Mouse (Mus musculus): ENCODE measurements at regions not wholly inside any gene's neighbourhood (a gene's known extent, or its start where the extent isn't known, plus 50 kb on each side); places are given as distances from the start of the nearest gene placed in this dataset.

DNA sequence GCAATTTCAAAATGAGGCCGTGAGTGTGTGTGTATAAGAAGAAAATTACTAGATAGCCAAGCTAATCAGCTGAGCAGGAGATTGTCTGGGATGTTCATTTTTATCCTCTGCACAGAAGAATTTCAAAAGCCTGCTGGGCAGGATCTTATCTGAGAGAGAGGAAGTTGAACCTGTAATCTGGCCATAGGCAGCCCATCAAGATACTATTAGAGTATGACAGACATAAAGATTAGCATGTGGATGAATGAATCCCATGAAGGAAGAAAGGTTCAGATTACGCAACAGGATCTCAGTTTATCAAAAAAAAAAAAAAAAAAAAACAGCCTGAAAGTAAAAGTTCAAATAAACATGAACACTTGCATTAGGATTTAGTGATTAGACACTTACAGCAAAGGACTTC is 317.3 kb upstream of the C030005K15Rik start:
- DNase-seq: no peak

DNA sequence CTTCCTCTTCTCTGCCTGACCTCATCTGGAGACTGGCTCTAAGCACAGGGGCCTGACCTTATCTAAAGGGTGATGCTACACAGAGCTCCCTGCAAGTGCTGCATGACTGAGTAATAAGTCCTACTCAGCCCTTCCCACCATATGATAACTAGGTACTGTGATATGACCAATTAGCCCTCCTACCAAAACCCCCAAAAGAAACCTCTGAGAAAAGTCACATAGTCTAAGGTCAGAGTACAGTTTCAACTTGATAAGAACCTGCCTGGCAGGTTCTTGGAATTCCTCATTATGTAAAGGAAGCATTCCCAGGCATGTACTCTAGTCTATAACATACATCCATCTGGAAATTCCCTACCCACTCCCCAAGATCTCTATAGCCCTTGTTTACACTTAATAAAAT is 318.0 kb upstream of the C030005K15Rik start:
- DNase-seq: no peak

DNA sequence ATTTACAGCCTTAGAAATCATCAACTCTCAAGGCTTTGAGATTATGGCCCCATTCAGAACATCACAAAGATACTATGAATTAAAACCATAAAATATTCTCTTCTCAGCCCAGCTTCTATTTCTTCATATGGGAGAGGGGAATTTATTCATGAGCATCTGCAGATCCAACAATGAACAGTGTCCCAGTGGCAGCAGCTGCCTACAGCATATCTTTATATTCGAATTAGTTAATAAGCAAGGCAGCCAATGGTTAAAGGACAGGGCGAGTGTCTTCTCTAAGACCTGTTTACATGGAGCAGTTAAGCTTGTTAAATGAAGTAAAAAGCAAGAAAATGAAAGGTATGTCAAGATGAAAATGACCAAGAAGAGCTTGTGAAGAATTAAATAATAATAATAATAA is 346.9 kb upstream of the C030005K15Rik start:
- no peak for DNase-seq

DNA sequence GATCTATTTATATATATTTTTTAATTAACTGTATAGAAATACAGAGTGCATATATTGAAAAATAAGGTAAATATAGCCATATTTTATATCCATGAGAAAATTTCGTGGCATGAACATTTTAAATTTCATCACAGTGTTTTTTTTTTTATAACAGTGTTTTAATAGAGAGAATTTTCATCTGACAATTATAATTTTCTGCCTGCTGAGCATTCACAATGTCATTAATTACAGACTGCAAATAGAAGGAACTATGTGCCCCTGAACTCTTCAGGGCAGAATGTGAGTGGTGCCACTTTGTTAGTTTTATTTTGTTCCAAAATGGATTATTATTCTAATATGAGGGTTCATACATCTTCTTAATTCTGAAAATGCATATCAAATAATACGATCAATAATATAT is 358.3 kb upstream of the C030005K15Rik start:
- no peak for DNase-seq

DNA sequence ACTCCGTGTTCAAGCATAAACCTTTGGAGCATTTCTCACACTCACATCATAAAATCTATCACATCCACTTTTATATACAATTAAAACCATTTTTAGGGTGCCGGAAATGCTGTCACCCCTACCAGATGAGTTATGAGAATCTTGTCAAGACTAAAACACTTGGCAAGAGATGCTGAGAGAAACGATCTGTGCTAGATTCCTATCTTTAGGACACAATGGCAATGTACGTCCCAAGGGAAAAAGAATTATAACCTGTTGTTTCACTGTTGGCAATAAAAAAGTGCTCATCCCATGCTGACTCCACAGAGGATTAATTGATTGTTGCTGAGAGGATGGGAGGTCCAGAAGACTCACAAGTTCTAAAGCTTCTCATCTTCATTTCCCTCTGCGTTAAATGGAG is 389.7 kb upstream of the C030005K15Rik start:
- DNase-seq: no peak

DNA sequence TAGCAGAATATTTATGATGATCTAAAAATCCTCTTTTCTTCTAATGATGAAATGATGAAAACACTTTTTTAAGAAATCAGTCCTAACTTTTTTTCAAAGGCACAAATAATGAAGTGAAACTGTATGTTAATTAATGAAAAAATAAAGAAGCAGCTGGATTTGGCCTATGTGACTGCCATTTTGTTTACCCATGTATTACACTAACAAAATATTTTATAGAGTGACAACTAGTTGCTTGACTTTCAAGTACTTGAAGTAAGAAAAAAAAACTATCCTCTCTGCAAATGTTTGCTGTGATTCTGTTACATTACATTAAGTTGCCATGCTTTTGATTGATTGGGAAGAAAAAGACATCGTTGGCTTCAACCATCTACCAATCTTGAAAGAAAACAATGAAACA is 399.2 kb upstream of the C030005K15Rik start:
- no peak for DNase-seq

DNA sequence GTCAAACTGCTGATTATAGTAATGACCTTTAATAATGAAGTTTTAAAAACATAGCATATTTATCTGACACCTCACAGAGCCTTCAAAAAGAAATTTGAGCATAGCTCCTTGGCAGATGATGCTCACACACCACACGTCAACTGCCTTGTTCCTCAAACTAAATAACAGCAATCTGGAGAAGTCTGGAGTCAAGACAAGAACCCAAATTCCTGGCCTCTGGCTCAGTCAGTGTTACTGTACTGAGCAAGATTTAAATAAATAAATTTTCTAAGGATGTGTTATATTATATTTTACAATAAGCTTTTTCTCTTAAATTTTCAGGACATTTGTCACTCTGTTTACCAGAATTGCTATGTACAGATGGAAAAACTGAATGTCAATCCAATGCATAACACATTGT is 408.5 kb upstream of the C030005K15Rik start:
- no peak for DNase-seq

DNA sequence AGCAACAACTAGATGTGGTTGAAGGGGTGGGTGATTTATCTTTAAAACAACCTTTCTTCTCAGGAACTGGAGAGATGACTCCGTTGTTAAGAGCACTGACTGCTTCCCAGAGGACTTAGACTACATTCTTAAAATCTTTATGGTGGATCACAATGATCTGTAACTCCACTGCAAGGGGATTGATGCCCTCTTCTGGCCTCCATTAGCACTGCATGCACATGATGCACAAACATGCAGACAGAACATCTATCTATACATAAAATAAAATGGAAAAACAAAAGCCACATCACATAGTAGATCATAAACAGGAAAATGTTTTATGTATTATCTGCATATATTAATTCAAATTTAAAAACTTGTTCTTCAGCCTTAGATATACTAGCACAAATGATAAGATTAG is 419.2 kb upstream of the C030005K15Rik start:
- DNase-seq: no peak

DNA sequence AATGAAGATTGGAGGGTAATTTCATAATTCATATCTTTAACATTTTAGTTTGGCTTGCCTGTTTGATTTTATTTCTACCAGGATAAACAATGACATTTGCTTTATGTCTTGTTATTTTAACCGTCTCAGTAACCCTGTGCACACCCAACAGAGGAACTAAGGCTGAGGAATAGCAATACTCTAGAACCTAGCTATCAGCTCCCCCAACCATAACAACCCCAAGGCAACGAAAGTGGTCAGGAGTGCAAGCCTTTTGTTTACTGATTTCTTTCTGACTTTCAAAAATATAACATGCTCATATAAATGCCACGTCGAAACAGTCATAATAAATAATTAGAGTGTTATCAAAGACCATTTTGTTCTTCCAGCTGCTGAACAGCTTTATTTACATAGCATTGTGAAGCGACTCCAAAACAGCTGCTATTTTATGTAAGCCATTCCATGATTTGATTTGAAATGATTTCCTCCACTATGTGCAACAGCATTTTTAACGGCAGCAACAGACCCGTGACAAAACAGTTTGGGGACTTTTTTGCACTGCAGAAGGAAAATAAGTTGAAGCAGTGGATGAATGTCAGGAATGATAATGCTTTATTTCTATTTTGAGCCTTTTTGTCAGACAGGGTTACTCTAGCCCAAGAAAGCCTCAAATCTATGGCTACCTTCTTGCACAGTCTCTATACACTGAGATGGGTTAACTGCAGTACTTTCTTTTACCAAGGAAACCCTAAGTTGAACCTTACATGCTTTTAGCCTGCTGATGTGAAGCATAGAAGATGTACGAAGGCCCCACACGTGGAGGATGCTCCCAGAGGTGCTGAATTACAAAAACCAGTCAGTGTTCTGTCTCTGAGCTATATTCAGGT is 420.7 kb upstream of the C030005K15Rik start:
- DNase-seq: no peak

DNA sequence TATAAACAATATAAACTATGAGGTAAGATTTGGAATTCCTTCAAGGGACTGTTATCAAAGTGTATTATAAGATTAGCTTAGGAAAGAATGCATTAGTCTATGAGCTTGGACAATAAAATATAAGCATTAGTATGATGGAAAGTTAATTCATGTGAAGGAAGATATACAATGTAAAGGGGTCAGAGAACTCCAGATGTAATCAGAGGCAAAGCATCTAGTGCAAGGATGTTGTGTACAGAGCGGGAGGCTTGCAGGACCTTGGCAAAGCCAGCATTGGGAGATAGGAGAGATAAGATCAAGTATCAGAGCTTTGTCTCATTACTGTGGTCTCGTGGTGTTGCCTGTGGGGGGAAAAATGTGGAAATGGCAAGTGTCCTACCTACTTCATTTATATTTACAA is 429.4 kb upstream of the C030005K15Rik start:
- no peak for DNase-seq

DNA sequence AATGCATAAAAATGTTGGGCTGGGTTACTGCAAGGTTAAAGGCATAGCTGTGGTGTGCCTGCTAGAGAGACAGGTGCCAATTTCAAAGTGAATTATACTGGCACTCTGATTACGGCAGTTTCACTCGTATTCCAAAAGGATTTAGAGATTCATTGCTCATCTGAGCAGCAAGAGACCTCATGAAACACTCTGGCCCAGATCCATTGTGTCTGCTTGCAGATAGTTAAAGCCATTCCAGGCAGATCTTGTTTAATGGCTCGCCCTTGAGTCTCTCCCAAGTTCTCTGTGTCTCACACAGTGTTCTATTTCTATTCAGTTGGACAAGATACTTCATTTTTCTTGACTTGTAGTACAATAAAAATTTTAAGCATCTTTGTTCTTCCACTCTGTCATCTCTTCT is 459.1 kb upstream of the C030005K15Rik start:
- DNase-seq: no peak

DNA sequence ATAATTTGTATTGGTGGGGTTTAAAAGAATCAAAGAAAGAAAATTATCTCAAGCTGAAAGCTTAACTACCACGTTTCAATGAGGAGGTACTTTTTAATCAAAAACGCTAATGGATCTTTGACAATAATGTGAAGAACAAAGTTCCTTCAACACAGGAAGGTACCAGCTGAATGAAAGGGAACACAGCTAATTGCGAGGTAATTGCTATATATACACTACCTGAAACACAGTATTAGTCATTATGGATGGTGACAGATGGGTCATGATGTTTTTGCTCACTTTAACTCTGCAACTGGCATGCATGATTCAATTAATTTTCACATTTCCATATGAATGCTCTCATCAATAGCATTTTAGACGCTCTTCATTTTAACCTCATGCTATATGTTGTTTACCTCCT is 470.3 kb upstream of the C030005K15Rik start:
- no peak for DNase-seq

DNA sequence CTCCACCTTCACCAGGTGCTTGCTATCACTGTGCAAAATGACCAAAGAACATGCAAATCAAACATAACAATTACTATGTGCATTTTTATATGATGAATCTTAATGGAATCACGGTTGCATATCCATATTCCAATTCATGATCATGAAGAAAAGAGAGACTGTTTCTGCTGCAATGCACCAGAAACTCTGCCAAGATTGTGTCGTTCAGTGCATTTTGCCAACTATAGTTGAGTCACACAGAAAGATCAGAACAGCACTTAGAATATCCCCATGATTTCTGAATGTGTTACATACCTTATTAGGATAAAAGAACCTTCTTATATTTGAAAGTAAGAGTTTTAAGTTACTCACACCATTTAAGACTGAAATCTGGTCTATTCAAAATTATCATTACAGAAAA is 483.7 kb upstream of the C030005K15Rik start:
- DNase-seq: no peak

DNA sequence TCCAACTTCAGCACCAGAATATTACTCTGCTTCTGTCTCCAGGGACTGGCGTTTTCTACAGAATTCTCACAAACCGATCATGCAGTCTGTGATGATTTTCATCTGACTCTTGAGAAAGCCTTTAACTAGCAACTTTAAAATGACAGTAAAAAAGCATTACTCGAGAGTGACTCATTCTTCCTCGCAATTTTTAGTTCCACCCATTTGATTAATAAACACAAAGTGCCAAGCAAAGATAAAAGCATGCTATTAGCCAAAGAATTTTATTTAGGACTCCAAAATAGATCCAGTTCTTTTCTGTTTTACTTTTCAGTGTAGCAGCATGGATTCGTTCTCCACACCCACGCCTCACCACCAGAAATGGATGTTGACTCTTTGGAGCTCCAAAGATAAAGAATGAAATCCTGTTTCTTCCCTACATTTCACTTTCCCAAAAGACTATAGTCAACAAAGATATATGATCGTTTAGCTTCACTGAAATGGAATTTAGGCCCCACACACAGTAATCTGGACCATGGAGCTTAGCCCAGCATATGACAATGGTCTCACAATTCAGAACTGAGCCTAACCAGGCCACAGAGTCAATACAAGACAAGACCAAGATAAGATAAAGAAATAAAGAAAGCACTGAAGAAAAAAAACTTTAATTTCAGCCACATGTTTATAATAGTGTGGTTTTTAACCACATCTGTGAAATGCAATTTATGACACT is 486.5 kb upstream of the C030005K15Rik start:
- DNase-seq: no peak

DNA sequence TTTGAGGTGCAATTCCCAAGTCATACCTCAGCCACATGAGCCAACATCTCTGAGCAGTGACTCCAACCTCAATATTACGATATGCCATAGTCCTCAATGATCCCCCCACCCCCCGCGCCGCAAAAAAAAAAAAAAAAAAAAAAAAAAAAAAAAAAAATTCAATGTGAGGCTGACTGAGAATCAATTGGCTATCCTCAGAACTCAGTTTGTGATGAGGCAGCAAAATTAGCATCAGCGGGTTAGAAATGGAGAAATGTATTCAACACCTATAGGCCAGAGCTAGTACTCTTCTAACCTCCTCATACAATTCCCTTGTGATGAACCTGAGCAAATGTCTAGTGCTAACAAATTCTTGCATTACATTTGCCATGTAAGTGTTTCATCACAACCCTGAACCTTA is 504.5 kb upstream of the C030005K15Rik start:
- DNase-seq: no peak

DNA sequence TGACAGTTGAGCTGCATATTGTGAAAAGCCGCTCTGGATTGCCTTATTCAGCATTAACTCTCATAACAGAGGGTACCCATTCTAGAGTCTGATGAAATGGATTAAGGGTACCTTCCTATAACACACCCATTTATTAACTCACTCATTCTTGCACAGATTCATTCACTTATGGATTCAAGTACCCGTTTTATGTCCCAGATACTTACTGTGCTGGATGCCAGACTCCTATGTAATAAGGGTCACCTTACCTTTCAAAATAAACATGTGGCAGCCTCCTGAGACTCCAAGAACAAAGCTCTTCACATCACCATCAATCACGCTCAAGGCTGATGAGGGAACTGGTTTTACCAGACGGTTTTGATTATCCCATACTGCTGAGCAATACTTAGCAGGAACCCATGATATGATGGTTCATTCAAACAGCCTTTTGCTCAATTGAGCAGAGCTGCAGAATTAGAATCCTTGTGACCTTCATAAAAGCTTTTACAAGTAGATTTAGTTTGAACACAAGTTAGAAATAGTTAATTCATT is 505.2 kb upstream of the C030005K15Rik start:
- DNase-seq: no peak

DNA sequence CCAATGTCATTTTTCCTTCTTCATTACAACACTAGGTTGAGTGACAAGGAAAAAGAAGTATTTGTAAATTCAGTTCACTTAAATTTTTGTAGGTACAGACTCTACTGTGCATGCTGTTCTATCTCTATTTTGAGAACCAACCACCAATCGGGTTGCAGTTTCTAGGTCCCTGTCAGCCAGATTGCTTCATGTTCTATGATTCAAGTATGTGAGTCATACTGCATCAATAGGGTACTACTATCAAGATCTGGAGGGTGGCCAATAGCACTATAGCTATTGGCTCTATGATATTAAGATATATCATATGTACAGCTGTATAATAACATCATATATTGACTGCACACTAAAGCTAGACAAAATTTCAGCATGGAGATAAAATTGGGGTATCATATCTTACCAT is 521.8 kb upstream of the C030005K15Rik start:
- no peak for DNase-seq

DNA sequence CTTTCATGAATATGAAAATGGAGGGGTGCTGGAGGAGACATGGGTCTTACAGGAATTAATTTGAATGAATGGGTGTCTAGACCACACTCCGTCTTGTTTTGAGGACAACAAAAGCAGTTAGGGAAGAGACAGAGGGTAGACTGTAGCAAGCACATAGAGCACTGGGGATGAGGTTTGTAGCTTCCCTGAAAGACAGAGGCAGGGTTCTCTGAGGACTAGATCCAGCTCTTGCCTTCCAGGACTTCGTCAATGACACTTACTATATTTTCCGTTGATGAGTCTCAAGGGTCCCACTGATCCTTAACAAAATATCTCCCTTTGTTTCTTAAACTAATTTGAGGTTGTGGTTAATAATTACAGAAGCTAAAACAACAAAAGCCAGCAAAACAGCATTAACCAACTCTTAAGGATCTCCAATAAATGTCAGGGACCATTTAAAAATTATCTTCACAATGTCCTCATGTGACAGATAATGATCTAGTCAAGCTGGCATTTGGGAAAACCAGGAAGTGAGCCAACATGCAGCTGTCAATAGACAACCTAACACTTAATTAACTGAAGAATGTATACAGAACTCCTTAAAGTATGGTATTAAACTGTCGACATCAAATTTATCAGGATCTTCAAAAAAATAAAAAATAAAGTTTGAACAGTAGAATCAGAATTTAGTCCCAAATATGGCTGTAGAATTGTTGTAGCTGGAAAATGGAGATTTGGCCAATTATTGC is 531.6 kb upstream of the C030005K15Rik start:
- DNase-seq: no peak

DNA sequence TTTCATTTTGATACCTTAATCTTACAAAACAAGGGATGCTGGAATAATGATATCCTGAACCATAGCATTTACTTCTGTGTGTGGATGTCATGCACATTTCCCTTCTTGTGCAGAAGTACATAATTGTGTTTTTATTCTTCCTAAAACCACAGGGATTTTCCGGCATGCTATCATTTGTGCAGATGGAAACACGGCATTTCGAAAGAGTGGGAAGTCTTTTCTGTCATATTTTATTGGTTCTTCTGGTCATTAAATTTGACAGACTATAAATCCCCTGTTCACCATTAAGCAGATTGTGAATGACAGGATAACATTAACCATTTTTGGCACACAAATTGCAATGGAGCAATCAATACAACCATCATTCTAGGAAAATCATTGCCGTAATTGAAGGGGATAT is 532.7 kb upstream of the C030005K15Rik start:
- DNase-seq: no peak

DNA sequence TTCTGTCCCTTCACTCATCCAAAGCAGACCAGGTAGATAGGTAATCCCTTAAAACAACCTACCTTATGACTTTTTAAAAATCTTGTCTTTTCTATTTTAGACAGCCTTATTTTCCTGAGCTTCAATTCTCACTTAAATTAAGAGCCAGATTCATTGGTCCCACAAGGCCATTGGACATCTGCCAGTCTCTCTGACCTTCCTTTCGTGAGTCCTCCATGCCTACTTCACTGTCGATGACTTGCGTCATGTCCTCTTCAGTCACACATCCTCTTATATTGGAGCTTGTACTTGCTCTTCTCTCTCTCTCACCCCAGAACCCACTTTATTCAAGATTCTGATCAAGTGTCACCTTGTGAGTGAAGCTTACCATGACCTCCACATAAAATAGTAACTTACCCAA is 542.0 kb upstream of the C030005K15Rik start:
- DNase-seq: no peak

DNA sequence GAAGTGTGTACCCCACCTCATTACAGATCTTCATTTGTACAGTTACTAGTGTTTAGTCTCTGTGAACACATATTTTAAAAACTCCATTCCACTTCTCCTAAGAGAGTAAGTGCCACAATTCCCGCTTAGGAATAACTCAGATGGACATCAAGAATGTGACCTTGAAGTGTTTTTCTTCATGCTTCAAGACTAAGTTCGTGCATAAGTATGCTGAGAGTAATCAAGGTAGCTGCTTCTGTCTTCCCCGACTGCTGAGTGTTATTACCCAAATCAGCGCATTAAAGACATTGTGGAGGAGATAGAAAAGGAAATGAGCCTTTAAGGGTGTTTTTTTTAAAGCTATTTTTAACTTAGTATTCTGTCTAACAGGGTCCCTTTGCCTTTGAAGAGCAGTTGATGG is 565.1 kb upstream of the C030005K15Rik start:
- DNase-seq: no peak

DNA sequence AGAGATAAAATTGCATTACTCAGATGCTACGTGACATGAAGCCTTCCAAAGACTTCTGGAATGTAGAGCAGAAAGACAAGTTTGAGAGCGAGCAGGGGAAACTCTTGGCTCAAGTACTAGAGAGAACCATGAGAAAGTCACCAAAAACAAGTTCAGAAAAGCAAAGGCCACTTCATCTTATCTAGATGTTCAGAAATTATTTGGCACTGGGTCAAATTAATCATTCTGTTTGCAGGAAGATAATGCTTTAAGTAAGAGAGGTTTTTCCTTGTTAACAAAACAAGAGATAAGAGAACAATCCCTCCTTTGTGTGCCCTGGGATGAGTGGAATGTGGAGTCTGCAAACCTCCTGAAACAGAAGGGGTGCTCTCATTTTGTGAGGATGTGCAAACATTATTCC is 565.6 kb upstream of the C030005K15Rik start:
- no peak for DNase-seq

DNA sequence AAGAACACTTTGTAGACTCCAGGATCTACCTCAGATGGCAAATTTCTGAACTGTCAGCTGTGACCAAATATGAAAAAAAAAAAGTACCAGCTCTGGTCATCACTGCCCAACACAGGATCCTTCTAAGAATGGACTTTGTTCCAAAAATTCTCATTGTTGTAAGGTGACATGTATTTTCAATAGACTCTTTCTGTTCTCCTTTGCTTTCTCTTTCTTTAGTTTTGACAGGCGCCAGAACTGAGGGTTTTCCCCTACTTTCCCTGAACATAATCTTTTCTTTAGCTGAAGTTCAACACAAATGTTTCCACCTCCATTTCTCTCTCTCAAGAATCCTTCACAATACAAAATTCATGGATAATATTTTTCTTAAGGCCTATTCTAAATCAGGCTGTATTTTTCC is 579.1 kb upstream of the C030005K15Rik start:
- no peak for DNase-seq

DNA sequence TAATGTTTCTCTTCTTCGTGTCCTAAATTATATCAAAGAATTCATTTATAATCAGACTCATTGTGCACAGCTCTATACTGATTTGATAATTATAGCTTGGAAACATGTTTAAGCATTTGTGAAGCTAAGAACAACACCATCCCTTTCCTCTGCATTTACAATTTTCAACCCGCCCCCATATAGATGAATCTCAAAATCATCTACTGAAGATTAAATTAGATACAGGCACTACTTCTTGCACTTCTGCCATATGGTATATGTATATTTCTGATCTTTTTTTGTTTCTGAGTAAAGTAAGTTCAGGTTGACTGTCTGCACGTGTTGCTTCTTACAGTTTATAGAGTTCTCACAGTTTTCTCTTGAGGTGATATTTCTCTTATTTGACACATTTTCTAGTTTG is 583.1 kb upstream of the C030005K15Rik start:
- no peak for DNase-seq

Data from spleen, adult 18-20 months (tissue).